19 mouse cellular contexts compared by ENCODE assay signal in the genomic region with DNA sequence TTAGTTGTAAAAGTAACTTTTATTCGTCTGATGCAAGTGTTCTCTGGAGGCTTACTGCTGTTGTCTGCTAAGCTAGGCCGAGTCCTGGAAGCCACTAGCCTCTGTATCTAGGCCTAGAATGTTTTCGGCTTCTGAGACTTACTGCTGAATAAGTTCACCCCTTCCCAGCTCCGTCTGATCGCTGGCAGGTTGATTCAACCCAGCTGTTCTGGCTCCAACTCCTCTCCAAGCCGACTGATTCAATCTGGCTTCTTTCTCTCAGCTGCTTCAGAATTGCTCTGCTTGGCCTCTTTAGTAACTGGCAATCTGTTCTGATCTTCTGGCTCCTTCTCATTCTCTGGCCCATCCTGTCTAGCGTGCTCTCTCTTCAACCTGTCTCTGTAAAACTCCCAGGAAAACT.
"Had no signal": no experiment of that assay in that cellular context is flagged by ENCODE, and none has a peak within 500 bp of the region (broad histone marks: within the 10 kb centered on the region; RNA-seq: fewer than 3 reads in every experiment).

No protein-coding gene starts in this region.

- H3K9me3 ChIP-seq: limb, embryonic 15.5 days; lung, embryonic 15.5 days; midbrain, embryonic 12.5 days; midbrain, embryonic 15.5 days; neural tube, embryonic 13.5 days; stomach, embryonic 15.5 days had no signal

- ATAC-seq: liver, postnatal 0 days; midbrain, embryonic 15.5 days had no signal

- H3K4me3 ChIP-seq: layer of hippocampus, adult 2 months; limb, embryonic 15.5 days; lung, embryonic 15.5 days; midbrain, embryonic 12.5 days; midbrain, embryonic 15.5 days; neural tube, embryonic 13.5 days; stomach, embryonic 15.5 days had no signal

- H3K36me3 ChIP-seq: limb, embryonic 15.5 days; lung, embryonic 15.5 days; midbrain, embryonic 12.5 days; midbrain, embryonic 15.5 days; neural tube, embryonic 13.5 days; stomach, embryonic 15.5 days had no signal

- DNase-seq: kidney, adult 9 months; kidney, postnatal 25 days; layer of hippocampus, adult 9-11 months; liver, postnatal 0 days; lung, postnatal 10 days; lung, postnatal 4 days; retina, postnatal 1 day; right cerebral cortex, postnatal 25 days; spleen, adult 18-20 months; thymus, postnatal 36 days had no signal

- H3K9ac ChIP-seq: limb, embryonic 15.5 days; liver, embryonic 14.5 days; liver, postnatal 0 days; lung, embryonic 15.5 days; midbrain, embryonic 12.5 days; midbrain, embryonic 15.5 days; neural tube, embryonic 13.5 days; stomach, embryonic 15.5 days had no signal

- H3K27me3 ChIP-seq: limb, embryonic 15.5 days; lung, embryonic 15.5 days; midbrain, embryonic 15.5 days; neural tube, embryonic 13.5 days; stomach, embryonic 15.5 days had no signal

- H3K4me2 ChIP-seq: limb, embryonic 15.5 days; liver, embryonic 11.5 days; lung, embryonic 15.5 days; midbrain, embryonic 12.5 days; midbrain, embryonic 15.5 days; neural tube, embryonic 13.5 days; stomach, embryonic 15.5 days had no signal

- H3K27ac ChIP-seq: layer of hippocampus, adult 2 months; limb, embryonic 15.5 days; liver, embryonic 14.5 days; lung, embryonic 15.5 days; midbrain, embryonic 12.5 days; midbrain, embryonic 15.5 days; neural tube, embryonic 13.5 days; stomach, embryonic 15.5 days had no signal

- H3K4me1 ChIP-seq: limb, embryonic 15.5 days; lung, embryonic 15.5 days; midbrain, embryonic 12.5 days; midbrain, embryonic 15.5 days; stomach, embryonic 15.5 days had no signal
